Mouse (Mus musculus) kidney, postnatal 0 days (tissue): ENCODE measurements around the gene Sfxn4. TPM values are rescaled to one million over a fixed set of nuclear protein-coding genes. Genes with fewer than 3 reads are reported as not detected.

ENCODE experiments used
- ATAC-seq: fragments of 200-750 bp; cut with Nextera tagmentation; replicated peaks from 2 replicates; pipeline ENCODE4 v1.8.0; 2017; ENCODE audit warnings: low read depth, moderate number of reproducible peaks, moderate TSS enrichment, moderate library complexity; ENCODE audit not compliant: low FRiP score
- DNase-seq: peaks from one replicate; pipeline ENCODE4 v3.0.0-alpha.2; 2016; ENCODE audit warnings: low spot score
- H3K27ac ChIP-seq: fragments of 300-500 bp; sonication (generic); 2 replicates; pipeline ENCODE4 v1.5.1; 2014; ENCODE audit warnings: mild to moderate bottlenecking
- H3K27me3 ChIP-seq: fragments of 300-500 bp; sonication (generic); 2 replicates; pipeline ENCODE4 v1.6.1; 2014; ENCODE audit warnings: low read length, mixed read lengths; ENCODE audit not compliant: insufficient read depth
- H3K36me3 ChIP-seq: fragments of 300-500 bp; sonication (generic); 2 replicates; pipeline ENCODE4 v1.6.1; 2014; ENCODE audit warnings: low read length, mixed read lengths; ENCODE audit not compliant: insufficient read depth
- H3K4me1 ChIP-seq: fragments of 300-500 bp; sonication (generic); replicated peaks from 2 replicates; pipeline ENCODE4 v1.6.1; 2014; ENCODE audit warnings: antibody characterized with exemption, low read length, mixed read lengths; ENCODE audit not compliant: insufficient read depth
- H3K4me2 ChIP-seq: fragments of 300-500 bp; sonication (generic); 2 replicates; pipeline ENCODE4 v1.6.1; 2014; ENCODE audit warnings: mild to moderate bottlenecking, low read length, moderate library complexity, mixed read lengths
- H3K4me3 ChIP-seq: fragments of 300-500 bp; sonication (generic); replicated peaks from 2 replicates; pipeline ENCODE4 v1.5.1; 2014; ENCODE audit warnings: low read depth, low read length
- H3K9ac ChIP-seq: fragments of 300-500 bp; sonication (generic); 2 replicates; pipeline ENCODE4 v1.6.1; 2014; ENCODE audit warnings: low read depth, low read length
- H3K9me3 ChIP-seq: fragments of 300-500 bp; sonication (generic); replicated peaks from 2 replicates; pipeline ENCODE4 v1.6.1; 2016; ENCODE audit warnings: low read length, inconsistent platforms, mixed read lengths
- CTCF ChIP-seq: IDR thresholded peaks from 2 replicates; pipeline ENCODE4 v1.5.1; 2016; ENCODE audit warnings: antibody characterized with exemption, low read depth, mild to moderate bottlenecking, moderate library complexity
- WGBS: fragments of 180-500 bp; shearing (Covaris S2); extraction: QIAGEN DNeasy Blood & Tissue Kit; methylation state at CpG from one replicate; pipeline ENCODE4 v1.1.7; 2014; 5-methylcytosine and 5-hydroxymethylcytosine counted together
- polyA plus RNA-seq: library from polyadenylated mRNA; unstranded; fragments of >200 nt; fragmentation: Nextera tagmentation; extraction: Ambion mirVana; gene quantifications from 2 replicates; pipeline ENCODE4 v1.2.1, GENCODE M21; 2015

Sfxn4 gene
- polyA plus RNA-seq, 1 experiment from 2014 or later: 8.3 TPM

GRCm38 (mm10) chr19:60891934-60892547 lies 30.8 kb upstream of the Sfxn4 start:
- 0 out of 2 replicates have a peak, but pooled peaks cover 4% of the 10 kb centered on the region for H3K4me1 ChIP-seq
- H3K27me3 ChIP-seq: no peaks in the 10 kb centered on the region
- H3K4me2 ChIP-seq: peak overlapping the region; percentile 90
- no peak overlapping the region for H3K27ac ChIP-seq
- 0 out of 2 replicates have a peak overlapping the region, but pooled peaks have one; percentile 78 for H3K4me3 ChIP-seq
- TF ChIP-seq CTCF: peak; percentile 83
- DNase-seq: peak; percentile 67
- H3K9ac ChIP-seq: no peak overlapping the region
- H3K9me3 ChIP-seq: no peaks in the 10 kb centered on the region
- 30% methylated on average over 1 of the region's 1 CpGs for WGBS
- ATAC-seq: no peak
- no peaks in the 10 kb centered on the region for H3K36me3 ChIP-seq

- Histone ChIP-seq H3K36me3 (no peaks in the 10 kb centered on the region), H3K9me3 (no peaks in the 10 kb centered on the region), H3K27me3 (no peaks in the 10 kb centered on the region), H3K4me2 (peak overlapping the region; percentile 90), H3K27ac (no peak overlapping the region), H3K9ac (0 out of 2 replicates have a peak overlapping the region, but pooled peaks have one; percentile 35), H3K4me3 (peak overlapping the region; percentile 78), H3K4me1 (0 out of 2 replicates have a peak, but pooled peaks cover 4% of the 10 kb centered on the region)
- DNase-seq (peak; percentile 44), ATAC-seq (no peak)
- no peak for TF ChIP-seq CTCF
- WGBS: 24% methylated on average over 5 of the region's 5 CpGs
These were observed 29.8 kb upstream of the Sfxn4 start for GRCm38 (mm10) chr19:60891123-60891470.

DNA sequence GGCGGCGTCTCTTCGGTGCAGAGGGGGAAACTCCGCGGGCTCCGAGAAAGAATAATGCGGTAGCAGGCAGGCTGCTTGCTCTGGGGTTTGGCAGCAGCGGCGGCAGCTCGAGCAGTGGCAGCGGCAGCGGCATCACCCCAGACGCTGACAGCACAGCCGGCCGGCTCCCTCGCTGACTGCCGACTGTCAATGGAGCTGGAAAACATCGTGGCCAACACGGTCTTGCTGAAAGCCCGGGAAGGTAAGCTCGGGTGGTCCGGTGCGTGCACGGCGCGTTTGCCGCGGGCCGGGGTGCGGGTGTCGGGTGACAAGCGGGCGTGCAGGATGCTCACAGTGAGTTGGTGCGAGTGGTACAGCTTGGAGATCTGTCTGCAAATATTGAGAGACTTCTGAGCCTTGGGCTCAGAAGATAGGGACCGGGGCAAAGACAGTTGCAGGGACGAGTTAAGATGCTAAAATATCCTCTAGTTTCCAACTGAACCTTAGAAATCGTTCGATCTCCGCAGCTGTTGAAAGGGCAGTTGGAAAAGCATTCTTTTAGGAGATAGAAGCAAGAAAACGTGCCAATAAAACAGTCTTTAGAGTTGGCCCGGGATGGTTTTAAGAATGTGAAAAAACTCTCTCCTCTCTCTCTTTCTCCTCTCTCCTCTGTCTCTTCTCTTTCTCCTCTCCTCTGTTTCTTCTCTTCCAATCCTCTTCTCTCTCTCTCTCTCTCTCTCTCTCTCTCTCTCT lies 29.3 kb upstream of the Sfxn4 start:
- DNase-seq (peak; percentile 31), ATAC-seq (0 out of 2 replicates have a peak, but pooled peaks have one; percentile 9)
- no peaks in the 10 kb centered on the region for H3K36me3 ChIP-seq

GRCm38 (mm10) chr19:60889714-60890315 lies 28.5 kb upstream of the Sfxn4 start, which contains the start of gene Grk5:
Gene Grk5 (plus strand): TSS chr19:60889749.
- Histone ChIP-seq H3K4me1 (0 out of 2 replicates have a peak, but pooled peaks cover 4% of the 10 kb centered on the region), H3K4me3 (peak within 1 kb of the TSS; percentile 78), H3K36me3 (no peaks in the 10 kb centered on the region), H3K4me2 (peak within 1 kb of the TSS; percentile 90), H3K9me3 (no peaks in the 10 kb centered on the region), H3K9ac (peak within 1 kb of the TSS; percentile 80), H3K27ac (peak within 1 kb of the TSS; percentile 97), H3K27me3 (no peaks in the 10 kb centered on the region)
- TF ChIP-seq CTCF: peak; percentile 91
- WGBS: under 1% methylated on average over 55 of the region's 55 CpGs
- peak; percentile 97 for DNase-seq
- ATAC-seq: peak; percentile 96

More for the DNA sequence above, 29.3 kb upstream of the Sfxn4 start:
- H3K27me3 ChIP-seq: no peaks in the 10 kb centered on the region
- peak overlapping the region; percentile 78 for H3K4me3 ChIP-seq
- H3K9ac ChIP-seq: peak overlapping the region; percentile 80
- 0 out of 2 replicates have a peak, but pooled peaks cover 4% of the 10 kb centered on the region for H3K4me1 ChIP-seq
- no peak for TF ChIP-seq CTCF
- peak overlapping the region; percentile 90 for H3K4me2 ChIP-seq
- WGBS: under 1% methylated on average over 38 of the region's 41 CpGs
- peak overlapping the region; percentile 97 for H3K27ac ChIP-seq
- H3K9me3 ChIP-seq: no peaks in the 10 kb centered on the region

DNA sequence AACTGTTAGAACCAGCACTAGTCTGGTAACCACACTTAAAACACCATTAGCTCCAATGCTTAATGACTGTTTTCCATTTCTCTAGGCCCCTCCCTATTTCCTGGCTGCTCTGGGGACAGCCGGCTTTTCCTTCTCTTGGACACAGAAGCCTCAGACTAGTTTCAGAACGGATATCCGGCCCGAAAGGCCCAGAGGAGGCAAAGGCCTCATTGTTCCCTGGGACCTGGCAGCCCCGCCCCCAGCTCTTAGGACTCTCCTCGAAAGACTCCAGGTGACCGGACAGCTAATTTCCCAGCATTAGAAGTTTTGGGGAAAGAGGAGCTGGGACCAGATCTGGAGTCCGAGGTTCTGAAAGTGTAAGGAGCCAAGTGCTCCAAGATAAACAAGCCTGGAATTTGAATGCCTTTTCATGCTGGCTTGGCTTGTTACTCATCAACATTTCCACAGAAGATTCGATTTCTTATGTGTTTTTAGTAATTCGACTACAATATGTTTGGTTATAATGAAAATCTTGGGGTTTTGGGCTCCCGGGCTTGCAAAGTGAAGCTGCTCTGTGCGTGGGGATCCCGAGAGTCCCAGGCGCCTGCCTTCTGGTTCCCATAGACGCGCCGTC lies 27.9 kb upstream of the Sfxn4 start:
- peak; percentile 92 for DNase-seq
- Histone ChIP-seq H3K27ac (peak overlapping the region; percentile 97), H3K27me3 (no peaks in the 10 kb centered on the region), H3K4me2 (peak overlapping the region; percentile 90), H3K4me3 (peak overlapping the region; percentile 78), H3K9ac (peak overlapping the region; percentile 80), H3K9me3 (no peaks in the 10 kb centered on the region), H3K4me1 (0 out of 2 replicates have a peak, but pooled peaks cover 4% of the 10 kb centered on the region), H3K36me3 (no peaks in the 10 kb centered on the region)
- WGBS: 3% methylated on average over 17 of the region's 17 CpGs
- TF ChIP-seq CTCF: no peak
- ATAC-seq: peak; percentile 65

DNA sequence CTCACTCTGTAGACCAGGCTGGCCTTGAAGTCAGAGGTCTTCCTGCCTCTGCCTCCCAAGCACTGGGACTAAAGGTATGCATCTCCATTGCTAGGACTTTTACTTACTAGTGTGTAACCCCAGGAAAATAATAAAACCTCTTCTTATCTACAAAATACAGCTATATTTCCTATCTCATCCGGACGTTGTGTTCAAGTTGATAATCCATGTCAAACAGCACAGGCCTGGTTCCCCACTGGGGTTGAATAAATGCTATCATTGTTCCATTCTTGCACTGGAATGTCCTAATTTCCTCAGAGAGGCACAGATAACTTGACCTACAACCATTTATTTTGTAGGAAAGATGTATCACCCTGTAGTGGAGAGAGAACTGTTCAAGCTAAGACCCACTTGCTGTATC lies 26.4 kb upstream of the Sfxn4 start:
- no peak overlapping the region for H3K4me3 ChIP-seq
- H3K4me2 ChIP-seq: no peak overlapping the region
- 0 out of 2 replicates have a peak, but pooled peaks cover 4% of the 10 kb centered on the region for H3K4me1 ChIP-seq
- no peak for TF ChIP-seq CTCF
- H3K36me3 ChIP-seq: no peaks in the 10 kb centered on the region
- ATAC-seq (no peak), DNase-seq (no peak)
- H3K27ac ChIP-seq: 0 out of 2 replicates have a peak overlapping the region, but pooled peaks have one; percentile 97
- H3K9me3 ChIP-seq: no peaks in the 10 kb centered on the region
- H3K27me3 ChIP-seq: no peaks in the 10 kb centered on the region
- no peak overlapping the region for H3K9ac ChIP-seq
- 85% methylated on average over 2 of the region's 2 CpGs for WGBS
